Mouse (Mus musculus) neural tube, embryonic 15.5 days (tissue): ENCODE measurements around the gene Ehmt2. TPM values are rescaled to one million over a fixed set of nuclear protein-coding genes. Genes with fewer than 3 reads are reported as not detected.
"Not testable (repeated sequence)": the region's sequence is repeated elsewhere in the genome, so short reads cannot be mapped to it uniquely, and the experiment has no call there.

Experiments
- ATAC-seq: fragments of 200-750 bp; cut with Nextera tagmentation; 2 replicates; pipeline ENCODE4 v1.8.0; 2017; ENCODE audit warnings: mild to moderate bottlenecking, moderate TSS enrichment, moderate library complexity; ENCODE audit not compliant: low FRiP score
- H3K27ac ChIP-seq: fragments of 300-500 bp; sonication (generic); replicated peaks from 2 replicates; pipeline ENCODE4 v1.5.1; 2015; ENCODE audit warnings: mild to moderate bottlenecking, inconsistent platforms
- H3K27me3 ChIP-seq: fragments of 300-500 bp; sonication (generic); replicated peaks from 2 replicates; pipeline ENCODE4 v1.6.1; 2015; ENCODE audit warnings: inconsistent platforms
- H3K36me3 ChIP-seq: fragments of 300-500 bp; sonication (generic); 2 replicates; pipeline ENCODE4 v1.6.1; 2015; ENCODE audit warnings: inconsistent platforms
- H3K4me1 ChIP-seq: fragments of 300-500 bp; sonication (generic); 2 replicates; pipeline ENCODE4 v1.6.1; 2015; ENCODE audit warnings: inconsistent platforms
- H3K4me2 ChIP-seq: fragments of 300-500 bp; sonication (generic); 2 replicates; pipeline ENCODE4 v1.6.1; 2015; ENCODE audit warnings: inconsistent platforms, mild to moderate bottlenecking, moderate library complexity
- H3K4me3 ChIP-seq: fragments of 300-500 bp; sonication (generic); replicated peaks from 2 replicates; pipeline ENCODE4 v1.5.1; 2015; ENCODE audit warnings: mild to moderate bottlenecking, inconsistent platforms
- H3K9ac ChIP-seq: fragments of 300-500 bp; sonication (generic); replicated peaks from 2 replicates; pipeline ENCODE4 v1.6.1; 2015; ENCODE audit warnings: mild to moderate bottlenecking, inconsistent platforms
- H3K9me3 ChIP-seq: fragments of 300-500 bp; sonication (generic); replicated peaks from 2 replicates; pipeline ENCODE4 v1.6.1; 2016; ENCODE audit warnings: inconsistent platforms
- WGBS: fragments of 180-500 bp; shearing (Covaris S2); methylation state at CpG from one replicate; pipeline ENCODE4 v1.1.7; 2015; ENCODE audit warnings: mixed read lengths; 5-methylcytosine and 5-hydroxymethylcytosine counted together
- polyA plus RNA-seq: library from polyadenylated mRNA; unstranded; fragments of >200 nt; fragmentation: Nextera tagmentation; extraction: Ambion mirVana; gene quantifications from 2 replicates; pipeline ENCODE4 v1.2.1, GENCODE M21; 2015

Gene Ehmt2
- polyA plus RNA-seq, 1 experiment from 2014 or later = 81.2 TPM

GRCm38 (mm10) chr17:34931735-34932098 is 33.4 kb downstream of the Ehmt2 start:
- 9% methylated on average over 14 of the region's 14 CpGs for WGBS
- Histone ChIP-seq H3K36me3 (peaks cover 20% of the 10 kb centered on the region), H3K9ac (peak overlapping the region; percentile 91), H3K4me3 (peak overlapping the region; percentile 83), H3K9me3 (no peaks in the 10 kb centered on the region), H3K27me3 (no peaks in the 10 kb centered on the region), H3K4me1 (peaks cover 14% of the 10 kb centered on the region), H3K4me2 (peak overlapping the region; percentile 93), H3K27ac (peak overlapping the region; percentile 81)
- ATAC-seq = peak; percentile 68

GRCm38 (mm10) chr17:34932287-34932686 is 34.0 kb downstream of the Ehmt2 start:
- H3K36me3 ChIP-seq = peaks cover 20% of the 10 kb centered on the region
- peak overlapping the region; percentile 83 for H3K4me3 ChIP-seq
- H3K9me3 ChIP-seq = no peaks in the 10 kb centered on the region
- peak overlapping the region; percentile 93 for H3K4me2 ChIP-seq
- H3K27ac ChIP-seq = no peak overlapping the region
- no peak for ATAC-seq
- no peaks in the 10 kb centered on the region for H3K27me3 ChIP-seq
- peak overlapping the region; percentile 91 for H3K9ac ChIP-seq
- peaks cover 14% of the 10 kb centered on the region for H3K4me1 ChIP-seq
- 87% methylated on average over 8 of the region's 8 CpGs for WGBS

DNA sequence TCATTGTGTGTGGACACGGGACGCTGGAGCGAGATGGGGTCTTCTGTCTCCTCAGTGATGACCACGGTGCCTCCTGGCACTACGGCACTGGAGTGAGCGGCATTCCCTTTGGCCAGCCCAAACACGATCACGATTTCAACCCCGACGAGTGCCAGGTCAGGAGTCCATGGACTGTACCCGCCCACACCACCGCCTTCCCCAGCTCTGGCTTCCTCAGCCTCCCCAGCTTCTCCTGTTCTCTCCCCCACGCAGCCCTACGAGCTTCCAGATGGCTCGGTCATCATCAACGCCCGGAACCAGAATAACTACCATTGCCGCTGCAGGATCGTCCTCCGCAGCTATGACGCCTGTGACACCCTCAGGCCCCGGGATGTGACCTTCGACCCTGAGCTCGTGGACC is 35.8 kb downstream of the Ehmt2 start:
- WGBS = 80% methylated on average over 24 of the region's 24 CpGs
- ATAC-seq = no peak
- H3K9me3 ChIP-seq = no peaks in the 10 kb centered on the region
- H3K4me3 ChIP-seq = no peak overlapping the region
- H3K9ac ChIP-seq = no peak overlapping the region
- H3K36me3 ChIP-seq = peaks cover 20% of the 10 kb centered on the region
- H3K27ac ChIP-seq = no peak overlapping the region
- H3K27me3 ChIP-seq = no peaks in the 10 kb centered on the region
- H3K4me2 ChIP-seq = no peak overlapping the region
- H3K4me1 ChIP-seq = peaks cover 14% of the 10 kb centered on the region

- Histone ChIP-seq H3K4me1 (peaks cover 14% of the 10 kb centered on the region), H3K9me3 (no peaks in the 10 kb centered on the region), H3K36me3 (peaks cover 20% of the 10 kb centered on the region), H3K9ac (no peak overlapping the region), H3K4me2 (no peak overlapping the region), H3K4me3 (no peak overlapping the region), H3K27ac (no peak overlapping the region), H3K27me3 (no peaks in the 10 kb centered on the region)
- WGBS = 56% methylated on average over 8 of the region's 8 CpGs
- ATAC-seq = no peak
Observed at GRCm38 (mm10) chr17:34934830-34935229, 36.6 kb downstream of the Ehmt2 start.

GRCm38 (mm10) chr17:34937960-34938505 is 39.8 kb downstream of the Ehmt2 start:
- Histone ChIP-seq H3K4me2 (no peak overlapping the region), H3K9ac (no peak overlapping the region), H3K9me3 (no peaks in the 10 kb centered on the region), H3K27ac (no peak overlapping the region), H3K27me3 (no peaks in the 10 kb centered on the region), H3K36me3 (peaks cover 20% of the 10 kb centered on the region), H3K4me1 (peaks cover 7% of the 10 kb centered on the region), H3K4me3 (no peak overlapping the region)
- ATAC-seq = no peak
- WGBS = 89% methylated on average over 6 of the region's 6 CpGs

DNA sequence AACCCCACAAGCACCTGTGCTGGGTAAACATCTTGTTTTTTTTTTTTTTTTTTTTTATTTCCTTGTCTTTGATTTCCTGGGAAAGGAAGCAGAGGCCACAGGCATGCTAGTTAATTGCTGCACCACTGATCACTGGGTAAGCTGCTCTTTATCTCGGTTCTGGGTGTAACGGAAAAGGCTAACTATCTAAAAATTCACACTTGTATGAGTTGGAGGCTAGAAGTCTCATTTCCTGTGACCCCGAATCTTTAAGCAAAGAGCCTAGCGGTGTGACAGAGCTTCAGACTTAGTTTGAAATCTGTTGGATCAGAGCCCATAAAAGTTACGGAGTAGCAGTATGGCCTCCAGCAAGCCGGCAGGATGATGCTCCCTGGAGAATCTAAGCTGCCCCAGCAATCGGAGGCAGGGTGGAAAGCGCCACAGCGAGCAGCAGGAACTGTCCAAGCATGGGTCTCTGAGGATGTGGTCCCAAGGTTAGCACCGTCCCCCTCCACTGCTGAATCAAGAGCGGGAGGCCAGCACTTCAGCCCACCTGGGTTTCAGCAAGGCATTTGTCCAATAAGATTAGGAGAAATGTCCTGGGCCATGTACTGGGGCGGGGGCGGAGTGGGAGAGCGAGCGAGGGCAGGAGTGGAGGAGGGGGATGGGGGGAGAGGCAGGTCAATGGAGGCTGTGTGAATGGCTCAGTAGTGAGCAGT is 43.2 kb downstream of the Ehmt2 start:
- no peaks in the 10 kb centered on the region for H3K36me3 ChIP-seq
- ATAC-seq = no peak; the same call in 1 of the 2 replicates
- H3K27me3 ChIP-seq = no peaks in the 10 kb centered on the region
- no peak overlapping the region for H3K9ac ChIP-seq
- H3K4me3 ChIP-seq = peak overlapping the region; percentile 7
- peaks cover 5% of the 10 kb centered on the region for H3K4me1 ChIP-seq
- peak overlapping the region; percentile 44 for H3K4me2 ChIP-seq
- 8% methylated on average over 15 of the region's 15 CpGs for WGBS
- H3K27ac ChIP-seq = 0 out of 2 replicates have a peak overlapping the region, but pooled peaks have one; percentile 7
- H3K9me3 ChIP-seq = no peaks in the 10 kb centered on the region

DNA sequence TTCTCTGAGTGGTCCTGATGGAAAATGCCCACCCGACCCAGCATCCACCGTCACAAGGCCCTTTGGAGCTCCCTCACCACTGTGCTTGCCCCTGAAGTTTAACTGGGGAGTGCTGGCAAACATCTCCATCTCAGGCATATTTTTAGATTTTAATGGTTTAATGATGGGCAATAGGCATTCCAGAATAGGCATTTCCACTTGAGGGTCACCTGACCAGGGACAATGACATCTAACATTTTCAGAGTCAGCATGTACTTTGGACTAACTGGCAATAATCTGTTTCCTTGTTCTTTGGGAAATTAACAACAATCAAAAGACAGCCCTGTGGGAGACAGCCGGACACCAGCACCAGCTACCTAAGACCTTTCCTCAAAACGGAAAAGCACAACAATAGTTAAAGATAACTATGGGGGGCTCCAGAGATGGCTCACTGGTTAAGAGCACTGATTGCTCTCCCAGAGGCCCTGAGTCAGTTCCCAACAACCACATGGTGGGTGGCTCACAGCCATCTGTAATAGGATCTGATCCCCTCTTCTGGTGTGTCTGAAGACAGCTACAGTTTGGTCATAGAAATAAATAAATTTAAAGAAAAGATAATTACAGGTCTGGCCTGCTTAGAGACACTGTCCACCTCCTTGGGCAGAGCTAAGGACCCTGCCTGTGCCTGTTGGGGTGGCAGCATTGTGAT is 45.0 kb downstream of the Ehmt2 start:
- no peak for ATAC-seq
- H3K4me1 ChIP-seq = peaks cover 5% of the 10 kb centered on the region
- no peak overlapping the region for H3K27ac ChIP-seq
- H3K36me3 ChIP-seq = no peaks in the 10 kb centered on the region
- H3K9me3 ChIP-seq = no peaks in the 10 kb centered on the region
- no peak overlapping the region for H3K4me2 ChIP-seq
- no peak overlapping the region for H3K9ac ChIP-seq
- H3K4me3 ChIP-seq = no peak overlapping the region
- 68% methylated on average over 4 of the region's 4 CpGs for WGBS
- no peaks in the 10 kb centered on the region for H3K27me3 ChIP-seq

DNA sequence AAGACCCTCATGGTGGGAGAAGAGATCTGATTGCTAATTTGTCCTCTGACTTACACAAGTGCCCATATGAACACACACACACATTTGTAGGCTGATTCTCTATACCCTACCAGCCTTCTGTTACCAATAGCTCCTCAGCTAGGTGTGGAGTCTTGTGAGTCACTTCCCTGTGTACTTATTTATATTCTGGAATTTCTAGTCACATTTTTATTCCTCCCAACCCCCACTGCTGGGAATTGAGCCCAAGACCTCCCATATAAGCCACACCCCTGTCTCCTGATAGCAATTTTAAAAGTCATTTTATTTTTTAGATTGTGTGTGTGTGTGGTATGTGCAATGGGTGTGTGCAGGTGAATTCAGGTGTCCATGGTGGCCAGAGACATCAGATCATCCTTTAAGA is 46.1 kb downstream of the Ehmt2 start:
- H3K27me3 ChIP-seq = no peaks in the 10 kb centered on the region
- peaks cover 5% of the 10 kb centered on the region for H3K4me1 ChIP-seq
- H3K27ac ChIP-seq = no peak overlapping the region
- no peaks in the 10 kb centered on the region for H3K9me3 ChIP-seq
- no peak overlapping the region for H3K9ac ChIP-seq
- H3K4me3 ChIP-seq = no peak overlapping the region
- H3K36me3 ChIP-seq = peaks cover under 1% of the 10 kb centered on the region; the same call in 1 of the 2 replicates
- ATAC-seq = no peak
- H3K4me2 ChIP-seq = no peak overlapping the region

- no peak for ATAC-seq
- WGBS = 94% methylated on average over 5 of the region's 5 CpGs
- H3K27me3 ChIP-seq = no peaks in the 10 kb centered on the region
Observed at GRCm38 (mm10) chr17:34946486-34947140, 48.3 kb downstream of the Ehmt2 start.

GRCm38 (mm10) chr17:34947606-34948005 is 49.3 kb downstream of the Ehmt2 start:
- H3K27ac ChIP-seq = no peak overlapping the region
- no peaks in the 10 kb centered on the region for H3K9me3 ChIP-seq
- 31% methylated on average over 8 of the region's 8 CpGs for WGBS
- H3K9ac ChIP-seq = no peak overlapping the region
- ATAC-seq = no peak
- peaks cover 15% of the 10 kb centered on the region for H3K36me3 ChIP-seq
- no peak overlapping the region for H3K4me3 ChIP-seq
- no peak overlapping the region for H3K4me2 ChIP-seq
- H3K4me1 ChIP-seq = peaks cover 19% of the 10 kb centered on the region
- H3K27me3 ChIP-seq = no peaks in the 10 kb centered on the region

More at GRCm38 (mm10) chr17:34946486-34947140, 48.3 kb downstream of the Ehmt2 start:
- Histone ChIP-seq H3K27ac (no peak overlapping the region), H3K36me3 (peaks cover 15% of the 10 kb centered on the region), H3K4me3 (no peak overlapping the region), H3K4me2 (no peak overlapping the region), H3K4me1 (peaks cover 22% of the 10 kb centered on the region), H3K9ac (no peak overlapping the region), H3K9me3 (no peaks in the 10 kb centered on the region)

DNA sequence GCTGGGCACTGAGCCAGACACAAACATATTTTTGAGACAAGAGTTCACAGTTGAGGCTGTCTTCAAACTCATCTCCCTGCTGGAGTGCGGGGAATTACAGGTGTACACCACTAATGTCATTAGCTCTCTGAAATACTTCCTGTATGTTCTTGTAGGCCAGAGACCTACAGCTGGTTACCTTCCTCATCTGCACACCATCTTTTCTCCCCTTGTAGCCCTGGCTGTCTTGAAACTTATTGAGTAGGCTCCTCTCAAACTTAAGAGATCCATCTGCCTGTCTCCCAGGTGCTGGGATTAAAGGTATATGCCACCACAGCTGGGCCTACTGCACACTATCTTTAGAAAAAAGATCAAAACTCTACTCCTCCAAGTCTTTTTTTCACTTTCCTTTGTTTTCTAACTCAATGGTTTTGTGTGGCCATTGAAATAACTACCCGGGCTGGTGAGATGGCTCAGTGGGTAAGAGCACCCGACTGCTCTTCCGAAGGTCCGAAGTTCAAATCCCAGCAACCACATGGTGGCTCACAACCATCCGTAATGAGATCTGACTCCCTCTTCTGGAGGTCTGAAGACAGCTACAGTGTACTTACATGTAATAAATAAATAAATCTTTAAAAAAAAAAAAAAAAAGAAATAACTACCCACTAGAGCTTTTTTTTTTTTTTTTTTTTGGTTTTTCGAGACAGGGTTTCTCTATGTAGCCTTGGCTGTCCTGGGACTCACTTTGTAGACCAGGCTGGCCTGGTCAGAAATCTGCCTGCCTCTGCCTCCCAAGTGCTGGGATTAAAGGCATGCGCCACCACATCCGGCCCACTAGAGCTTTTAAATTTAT is 50.7 kb downstream of the Ehmt2 start:
- H3K4me1 ChIP-seq = peaks cover 19% of the 10 kb centered on the region
- H3K9me3 ChIP-seq, H3K9ac ChIP-seq, H3K27ac ChIP-seq, ATAC-seq, H3K4me3 ChIP-seq, H3K4me2 ChIP-seq, H3K27me3 ChIP-seq: not testable (repeated sequence)
- H3K36me3 ChIP-seq = peaks cover 15% of the 10 kb centered on the region
- WGBS = 61% methylated on average over 9 of the region's 9 CpGs
